Mouse (Mus musculus): ENCODE results near the gene Nudt4.

GRCm38 (mm10) chr10:95526495-95527122 lies 37.3 kb downstream of the Nudt4 start:
- TF ChIP-seq POLR2A (IDR thresholded peaks at IDR 0.05; ENCODE audit: control insufficient read depth, extremely low read depth, insufficient read depth, low read length, poor library complexity) (no peak), CTCF (IDR thresholded peaks at IDR 0.05; ENCODE audit: borderline replicate concordance, control insufficient read depth, extremely low read depth, insufficient read depth, low read length, poor library complexity) (no peak)

Data from thymus, adult 2 months (tissue).